Mouse (Mus musculus): ENCODE measurements at regions not wholly inside any gene's neighbourhood (a gene's known extent, or its start where the extent isn't known, plus 50 kb on each side); places are given as distances from the start of the nearest gene placed in this dataset.

DNA sequence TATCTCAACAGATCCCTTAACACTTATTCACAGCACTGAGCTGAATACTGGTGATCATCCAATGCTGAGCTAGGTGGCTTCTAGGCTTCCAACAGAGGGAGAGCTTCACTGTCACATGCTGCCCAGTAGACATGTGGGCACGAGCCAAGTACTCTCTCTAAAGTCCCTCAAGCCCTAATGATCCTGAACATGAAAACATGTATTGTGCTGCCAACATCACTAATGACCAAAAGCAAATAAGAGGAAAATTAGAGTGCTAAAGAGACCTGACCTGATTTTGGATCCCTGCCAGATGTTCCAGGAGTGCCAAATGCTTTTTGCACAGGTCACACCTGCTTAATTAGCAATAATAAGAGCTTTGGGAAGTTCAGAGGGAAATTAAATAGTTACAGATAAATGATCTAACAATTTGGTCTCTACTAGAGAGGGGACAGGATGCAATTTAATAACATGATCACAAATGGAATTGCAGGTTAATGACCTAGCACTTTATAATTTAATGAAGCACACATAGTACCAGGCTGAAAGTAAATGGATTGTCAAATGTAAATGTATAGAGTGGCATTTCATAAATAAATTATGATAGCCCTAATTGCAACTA, 215.6 kb upstream of the Ins1 start:
- no peak for DNase-seq (ENCODE audit: low read depth)

DNA sequence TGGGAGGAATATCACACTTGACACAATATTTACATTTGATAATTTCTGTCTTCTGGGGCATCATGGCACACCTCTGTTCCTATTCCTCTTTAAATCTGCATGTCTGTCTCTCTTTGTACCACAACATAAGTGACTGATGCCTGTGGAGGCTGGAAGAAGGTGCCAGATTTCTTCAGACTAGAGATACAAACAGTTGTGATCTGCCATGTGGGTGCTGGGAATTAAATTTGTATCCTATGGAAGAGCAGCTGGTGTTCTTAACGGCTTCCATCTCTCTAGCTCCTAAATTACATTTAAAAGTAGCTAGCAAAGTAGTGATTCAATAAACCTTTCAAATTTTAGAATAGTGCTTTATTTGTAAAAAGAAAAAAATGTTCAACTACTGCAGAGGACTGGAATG, 195.3 kb upstream of the Ins1 start:
- DNase-seq (ENCODE audit: low read depth): no peak

DNA sequence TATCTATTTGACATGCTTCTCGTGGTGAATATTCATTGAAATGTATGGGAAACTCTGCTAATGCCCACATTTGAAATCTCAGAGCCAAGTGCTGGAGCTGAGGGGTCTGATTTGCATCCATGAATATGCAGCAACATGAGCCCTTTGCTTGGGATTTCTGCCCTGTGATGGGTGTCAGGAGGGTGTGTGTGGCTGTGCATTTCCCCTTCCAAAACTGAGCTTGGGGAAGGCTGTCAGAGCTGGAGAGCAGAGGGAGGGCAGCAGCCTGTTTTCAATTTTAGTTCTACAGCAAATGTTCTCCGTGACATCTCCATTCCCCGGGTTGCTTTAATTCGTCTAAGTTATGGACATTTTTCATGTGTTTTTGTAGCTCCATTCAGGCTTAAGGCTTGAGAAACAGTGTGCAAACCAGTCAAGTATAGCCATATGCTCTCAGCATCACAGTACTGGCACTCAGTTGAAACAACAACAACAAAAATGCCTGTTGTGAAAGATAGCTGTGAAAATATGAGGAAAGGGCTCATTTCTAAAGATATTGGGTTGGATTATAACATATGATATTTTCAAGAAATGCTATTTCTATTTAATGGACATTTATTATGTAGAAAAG, 194.1 kb upstream of the Ins1 start:
- no peak for DNase-seq (ENCODE audit: low read depth)

DNA sequence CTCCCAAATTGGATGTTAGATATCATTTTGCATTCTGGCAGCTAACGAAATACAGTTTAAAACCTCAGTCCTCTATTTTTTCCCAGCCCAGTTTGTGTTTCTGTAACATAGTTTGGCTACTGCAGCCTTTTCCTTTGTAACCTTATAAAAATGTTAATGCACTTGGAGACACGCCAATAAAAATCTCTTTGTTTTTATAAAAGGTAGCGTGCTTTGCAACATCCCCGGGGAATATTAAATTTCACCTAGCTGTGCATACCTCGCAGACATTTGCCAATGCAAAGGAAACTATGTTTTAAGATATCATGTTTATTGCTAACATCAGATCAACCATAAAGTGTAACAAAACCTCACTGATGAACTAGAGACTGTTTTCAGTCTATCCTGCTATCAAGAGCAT, 192.9 kb upstream of the Ins1 start:
- DNase-seq (ENCODE audit: low read depth): no peak

DNA sequence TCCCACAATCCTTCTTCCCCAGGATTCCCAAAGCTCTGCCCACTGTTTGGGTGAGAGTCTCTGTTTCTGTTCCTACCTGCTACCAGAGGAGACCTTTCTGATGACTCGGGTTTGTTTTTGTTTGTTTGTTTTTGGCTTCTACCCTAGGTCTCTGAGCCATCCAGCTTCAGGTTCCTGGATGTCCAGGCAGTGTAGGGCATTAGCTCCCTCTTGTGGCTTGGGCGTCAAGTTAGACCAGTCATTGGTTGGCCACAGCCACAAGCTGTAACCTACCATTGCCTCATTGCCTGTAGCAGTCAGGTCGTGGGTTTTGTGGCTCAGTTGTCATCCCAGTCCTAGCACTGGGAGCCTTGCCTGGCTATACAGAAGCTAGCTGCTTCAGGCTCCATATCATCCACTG, 185.1 kb upstream of the Ins1 start:
- peak; percentile 8 for DNase-seq (ENCODE audit: low read depth)

DNA sequence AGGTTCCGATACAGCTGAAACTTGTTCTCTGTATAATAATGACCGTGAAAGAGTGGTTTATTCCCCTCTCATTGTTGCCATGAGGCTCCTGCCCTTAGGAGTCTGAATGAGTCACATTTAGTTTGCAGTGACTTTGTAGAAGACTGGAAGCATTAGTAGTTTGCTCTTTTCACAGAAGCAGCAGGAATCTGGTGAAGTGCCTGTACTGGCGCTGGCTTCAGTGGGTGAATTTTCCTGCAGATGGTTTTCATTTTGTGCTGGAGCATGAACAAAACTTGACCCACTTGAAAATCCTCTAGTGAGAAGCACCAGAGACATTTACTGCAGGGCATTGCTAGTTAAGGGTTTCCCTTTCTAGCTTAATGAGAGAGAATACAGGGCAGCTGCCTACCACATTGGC, 151.7 kb upstream of the Ins1 start:
- DNase-seq (ENCODE audit: low read depth): no peak
